Mouse (Mus musculus): ENCODE measurements around the gene Bud13. TPM values are rescaled to one million over a fixed set of nuclear protein-coding genes. Genes with fewer than 3 reads are reported as not detected.
"Not testable (repeated sequence)": the region's sequence is repeated elsewhere in the genome, so short reads cannot be mapped to it uniquely, and the experiment has no call there.

The Bud13 gene
- total RNA-seq, 1 experiment from 2014 or later, result 20.6 TPM

- ATAC-seq (replicated peaks in 1 of 2; ENCODE audit: insufficient read depth in 1 of 2, low FRiP score in 2 of 2, low TSS enrichment in 1 of 2, low read depth in 1 of 2, poor library complexity in 2 of 2, severe bottlenecking in 2 of 2), result no peak
These were observed 10.7 kb upstream of the Bud13 start for GRCm38 (mm10) chr9:46272070-46272469.

GRCm38 (mm10) chr9:46272677-46273454, 9.9 kb upstream of the Bud13 start, which contains the start of gene Zpr1:
Zpr1 (plus strand) TSS chr9:46273064.
- ATAC-seq (replicated peaks in 1 of 2; ENCODE audit: insufficient read depth in 1 of 2, low FRiP score in 2 of 2, low TSS enrichment in 1 of 2, low read depth in 1 of 2, poor library complexity in 2 of 2, severe bottlenecking in 2 of 2), result peak; percentile 91 to 95

GRCm38 (mm10) chr9:46274494-46274893, 8.3 kb upstream of the Bud13 start:
- no peak for ATAC-seq (replicated peaks in 1 of 2; ENCODE audit: insufficient read depth in 1 of 2, low FRiP score in 2 of 2, low TSS enrichment in 1 of 2, low read depth in 1 of 2, poor library complexity in 2 of 2, severe bottlenecking in 2 of 2)

- no peak for ATAC-seq (replicated peaks in 1 of 2; ENCODE audit: insufficient read depth in 1 of 2, low FRiP score in 2 of 2, low TSS enrichment in 1 of 2, low read depth in 1 of 2, poor library complexity in 2 of 2, severe bottlenecking in 2 of 2)
These were observed 15.6 kb downstream of the Bud13 start for GRCm38 (mm10) chr9:46298381-46298780.

GRCm38 (mm10) chr9:46302142-46302541, 19.3 kb downstream of the Bud13 start:
- peak; percentile 32 to 71; a peak in 1 of 4 replicates for ATAC-seq (replicated peaks in 1 of 2; ENCODE audit: insufficient read depth in 1 of 2, low FRiP score in 2 of 2, low TSS enrichment in 1 of 2, low read depth in 1 of 2, poor library complexity in 2 of 2, severe bottlenecking in 2 of 2)

- no peak for ATAC-seq (replicated peaks in 1 of 2; ENCODE audit: insufficient read depth in 1 of 2, low FRiP score in 2 of 2, low TSS enrichment in 1 of 2, low read depth in 1 of 2, poor library complexity in 2 of 2, severe bottlenecking in 2 of 2)
These were observed 26.3 kb downstream of the Bud13 start for GRCm38 (mm10) chr9:46309121-46309520.

GRCm38 (mm10) chr9:46314507-46314906, 31.7 kb downstream of the Bud13 start:
- ATAC-seq (replicated peaks in 1 of 2; ENCODE audit: insufficient read depth in 1 of 2, low FRiP score in 2 of 2, low TSS enrichment in 1 of 2, low read depth in 1 of 2, poor library complexity in 2 of 2, severe bottlenecking in 2 of 2), result peak; percentile 53 to 87

GRCm38 (mm10) chr9:46314921-46315320, 32.1 kb downstream of the Bud13 start:
- no peak for ATAC-seq (replicated peaks in 1 of 2; ENCODE audit: insufficient read depth in 1 of 2, low FRiP score in 2 of 2, low TSS enrichment in 1 of 2, low read depth in 1 of 2, poor library complexity in 2 of 2, severe bottlenecking in 2 of 2)

- no peak for ATAC-seq (replicated peaks in 1 of 2; ENCODE audit: insufficient read depth in 1 of 2, low FRiP score in 2 of 2, low TSS enrichment in 1 of 2, low read depth in 1 of 2, poor library complexity in 2 of 2, severe bottlenecking in 2 of 2)
These were observed 33.1 kb downstream of the Bud13 start for GRCm38 (mm10) chr9:46315807-46316365.

GRCm38 (mm10) chr9:46316388-46316787, 33.6 kb downstream of the Bud13 start:
- ATAC-seq (replicated peaks in 1 of 2; ENCODE audit: insufficient read depth in 1 of 2, low FRiP score in 2 of 2, low TSS enrichment in 1 of 2, low read depth in 1 of 2, poor library complexity in 2 of 2, severe bottlenecking in 2 of 2), result no peak

GRCm38 (mm10) chr9:46316909-46317308, 34.1 kb downstream of the Bud13 start:
- no peak for ATAC-seq (replicated peaks in 1 of 2; ENCODE audit: insufficient read depth in 1 of 2, low FRiP score in 2 of 2, low TSS enrichment in 1 of 2, low read depth in 1 of 2, poor library complexity in 2 of 2, severe bottlenecking in 2 of 2)

- no peak for ATAC-seq (replicated peaks in 1 of 2; ENCODE audit: insufficient read depth in 1 of 2, low FRiP score in 2 of 2, low TSS enrichment in 1 of 2, low read depth in 1 of 2, poor library complexity in 2 of 2, severe bottlenecking in 2 of 2)
These were observed 35.1 kb downstream of the Bud13 start for GRCm38 (mm10) chr9:46317957-46318356.

- ATAC-seq (replicated peaks in 1 of 2; ENCODE audit: insufficient read depth in 1 of 2, low FRiP score in 2 of 2, low TSS enrichment in 1 of 2, low read depth in 1 of 2, poor library complexity in 2 of 2, severe bottlenecking in 2 of 2), result not testable (repeated sequence)
These were observed 37.1 kb downstream of the Bud13 start, which contains the start of gene 4931429L15Rik for GRCm38 (mm10) chr9:46319886-46320285. 4931429L15Rik (minus strand) TSS chr9:46319986.

- no peak for ATAC-seq (replicated peaks in 1 of 2; ENCODE audit: insufficient read depth in 1 of 2, low FRiP score in 2 of 2, low TSS enrichment in 1 of 2, low read depth in 1 of 2, poor library complexity in 2 of 2, severe bottlenecking in 2 of 2)
These were observed 37.7 kb downstream of the Bud13 start for GRCm38 (mm10) chr9:46320461-46320860.

GRCm38 (mm10) chr9:46326694-46327405, 44.0 kb downstream of the Bud13 start:
- ATAC-seq (replicated peaks in 1 of 2; ENCODE audit: insufficient read depth in 1 of 2, low FRiP score in 2 of 2, low TSS enrichment in 1 of 2, low read depth in 1 of 2, poor library complexity in 2 of 2, severe bottlenecking in 2 of 2), result no peak

GRCm38 (mm10) chr9:46327706-46328571, 45.1 kb downstream of the Bud13 start:
- ATAC-seq (replicated peaks in 1 of 2; ENCODE audit: insufficient read depth in 1 of 2, low FRiP score in 2 of 2, low TSS enrichment in 1 of 2, low read depth in 1 of 2, poor library complexity in 2 of 2, severe bottlenecking in 2 of 2), result no peak

GRCm38 (mm10) chr9:46328572-46329249, 45.9 kb downstream of the Bud13 start:
- no peak for ATAC-seq (replicated peaks in 1 of 2; ENCODE audit: insufficient read depth in 1 of 2, low FRiP score in 2 of 2, low TSS enrichment in 1 of 2, low read depth in 1 of 2, poor library complexity in 2 of 2, severe bottlenecking in 2 of 2)

All from hematopoietic stem cell, adult 5-6 weeks (primary cell).